Mouse (Mus musculus): ENCODE data around the gene Hba-x.

GRCm38 (mm10) chr11:32256566-32256965 is 19.6 kb upstream of the Hba-x start:
- TF ChIP-seq CTCF (IDR thresholded peaks at IDR 0.05; ENCODE audit: borderline replicate concordance, control insufficient read depth, extremely low read depth, insufficient read depth, low read length, poor library complexity), result no peak
- TF ChIP-seq POLR2A (IDR thresholded peaks at IDR 0.05; ENCODE audit: control insufficient read depth, extremely low read depth, insufficient read depth, low read length, poor library complexity), result no peak
